Comparison of ENCODE assay signal across 10 mouse cellular contexts in the genomic region with DNA sequence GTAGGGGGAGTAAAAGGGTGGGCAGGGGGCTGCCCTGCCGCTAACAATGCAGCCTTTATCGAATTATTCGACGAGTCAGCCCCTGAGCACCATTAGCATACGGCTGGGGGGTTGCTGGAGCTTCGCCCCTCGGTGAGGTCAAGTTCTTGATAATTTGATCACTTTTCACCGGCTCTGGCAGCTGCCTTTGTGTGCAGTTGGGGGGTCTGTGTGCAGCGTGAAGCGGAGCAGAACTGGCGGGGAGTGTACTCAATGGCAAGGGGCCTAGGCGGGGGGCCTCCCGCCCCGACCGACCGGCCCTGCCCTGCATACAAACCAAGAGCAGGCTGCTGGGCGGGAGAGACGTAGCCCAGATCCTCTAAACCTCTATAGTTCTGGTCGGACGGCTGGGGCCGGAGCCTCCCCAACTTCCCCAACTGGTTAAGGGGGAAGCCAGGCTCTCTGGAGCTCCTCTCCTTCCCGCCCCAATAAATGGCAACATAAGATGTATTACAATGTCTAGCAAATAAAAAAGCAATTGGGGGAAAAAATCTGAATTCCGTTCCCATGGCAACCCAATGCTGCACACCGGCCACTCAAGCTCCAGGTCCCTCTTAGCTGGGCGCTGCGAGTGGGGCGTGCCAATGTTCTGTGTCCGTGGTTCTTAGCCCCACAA. TPM values are rescaled to one million over a fixed set of nuclear protein-coding genes. Genes with fewer than 3 reads are reported as not detected.
DNase-seq lines count a peak whose midpoint lies in the region; ATAC-seq and TF ChIP-seq lines count a peak whose summit lies in the region.
"Had no signal": no experiment of that assay in that cellular context is flagged by ENCODE, and none has a peak within 500 bp of the region (broad histone marks: within the 10 kb centered on the region; RNA-seq: fewer than 3 reads in every experiment).

No protein-coding gene starts in this region.

- H3K36me3 ChIP-seq in forebrain, embryonic 15.5 days: peaks cover 11% of the 10 kb centered on the region; the same call in 1 of the 2 replicates
- H3K36me3 ChIP-seq in midbrain, embryonic 13.5 days: peaks cover 19% of the 10 kb centered on the region
- H3K36me3 ChIP-seq: liver, embryonic 15.5 days had no signal

- H3K9ac ChIP-seq in forebrain, embryonic 15.5 days (replicated peaks): peak overlapping the region; percentile 100
- peak overlapping the region; percentile 99 for H3K9ac ChIP-seq in midbrain, embryonic 13.5 days (replicated peaks)
- H3K9ac ChIP-seq: liver, embryonic 15.5 days had no signal

- intact Hi-C loops in heart, postnatal 36 days (cut with DNase I): no loop called here

- no peaks in the 10 kb centered on the region for H3K9me3 ChIP-seq in forebrain, embryonic 15.5 days
- H3K9me3 ChIP-seq in midbrain, embryonic 13.5 days: no peaks in the 10 kb centered on the region
- H3K9me3 ChIP-seq: liver, embryonic 15.5 days had no signal

- no peak for TF ChIP-seq CTCF in brain, embryonic 14.5 days (IDR thresholded peaks at IDR 0.05; ENCODE audit: borderline replicate concordance, extremely low read depth, insufficient read depth, insufficient read length)

- peak overlapping the region; percentile 98 for H3K27ac ChIP-seq in forebrain, embryonic 15.5 days (replicated peaks)
- H3K27ac ChIP-seq in midbrain, embryonic 13.5 days: peak overlapping the region; percentile 97
- H3K27ac ChIP-seq: liver, embryonic 15.5 days had no signal

- TF ChIP-seq POLR2A in brain, embryonic 14.5 days (IDR thresholded peaks at IDR 0.05; ENCODE audit: borderline replicate concordance, extremely low read depth, insufficient read depth, insufficient read length, poor library complexity, severe bottlenecking): peak; percentile 5; the same call in 1 of the 2 replicates

- WGBS in forebrain, embryonic 15.5 days: 0% methylated on average over 28 of the region's 28 CpGs
- WGBS in midbrain, embryonic 13.5 days: under 1% methylated on average over 28 of the region's 28 CpGs

- DNase-seq in brain, embryonic 14.5 days (ENCODE audit: low read depth): peak; percentile 94
- DNase-seq in cerebellum, postnatal 10 days: peak; percentile 69
- no peak for DNase-seq in heart, postnatal 36 days
- DNase-seq in ovary, adult 18-20 months (ENCODE audit: low spot score): no peak
- DNase-seq in natural killer cell, adult 2 months (ENCODE audit: low spot score in 2 of 2): no peak
- DNase-seq: gastrocnemius, postnatal 36 days; kidney, adult 8-10 months had no signal

- peak overlapping the region; percentile 85 for H3K4me3 ChIP-seq in forebrain, embryonic 15.5 days
- peak overlapping the region; percentile 86 for H3K4me3 ChIP-seq in midbrain, embryonic 13.5 days (replicated peaks)
- H3K4me3 ChIP-seq: liver, embryonic 15.5 days had no signal

- no peaks in the 10 kb centered on the region for H3K27me3 ChIP-seq in forebrain, embryonic 15.5 days
- H3K27me3 ChIP-seq in midbrain, embryonic 13.5 days: peaks cover 57% of the 10 kb centered on the region

- ATAC-seq in forebrain, embryonic 15.5 days (replicated peaks): peak; percentile 64
- ATAC-seq in midbrain, embryonic 13.5 days: peak; percentile 67

- peaks cover 45% of the 10 kb centered on the region for H3K4me1 ChIP-seq in forebrain, embryonic 15.5 days
- peaks cover 89% of the 10 kb centered on the region for H3K4me1 ChIP-seq in midbrain, embryonic 13.5 days (replicated peaks)

- peak overlapping the region; percentile 92 for H3K4me2 ChIP-seq in forebrain, embryonic 15.5 days (replicated peaks)
- H3K4me2 ChIP-seq in midbrain, embryonic 13.5 days (replicated peaks): peak overlapping the region; percentile 90

RNA-seq across cellular contexts. Expression of a gene that starts 39.8 kb away (rescaled TPM):
- 44.7 and 55.4 TPM in 2 replicates for polyA plus RNA-seq in brain, embryonic 14.5 days (2012; rRNA removed)
- polyA plus RNA-seq in forebrain, embryonic 15.5 days (2015; fragmentation: Nextera tagmentation; extraction: Ambion mirVana): 32.9 and 35.8 TPM in 2 replicates
- polyA plus RNA-seq in midbrain, embryonic 13.5 days (2015; fragmentation: Nextera tagmentation; extraction: Ambion mirVana): 22.0 and 23.8 TPM in 2 replicates
- 10 to 100 TPM; 58.9 to 60.7 TPM for total RNA-seq in heart, postnatal 36 days (2021)

Comparison
In these comparisons a context has a peak if more than half of its experiments do, and no peak if none do; other contexts are left out.
1. DNase-seq: peak in brain, embryonic 14.5 days (single experiment) and cerebellum, postnatal 10 days (2 of 2); none in heart, postnatal 36 days (0 of 2), ovary, adult 18-20 months (single experiment) and natural killer cell, adult 2 months (0 of 2).